Mouse (Mus musculus) stomach, embryonic 14.5 days (tissue): ENCODE measurements around the gene Kazald1. TPM values are rescaled to one million over a fixed set of nuclear protein-coding genes. Genes with fewer than 3 reads are reported as not detected.

Experiments
- ATAC-seq: fragments of 200-750 bp; cut with Nextera tagmentation; 2 replicates; pipeline ENCODE4 v1.8.0; 2017; ENCODE audit warnings: low read depth, moderate TSS enrichment; ENCODE audit not compliant: insufficient number of reproducible peaks, insufficient read depth, low FRiP score
- H3K27ac ChIP-seq: fragments of 300-500 bp; sonication (generic); 2 replicates; pipeline ENCODE4 v1.5.1; 2014; ENCODE audit warnings: mild to moderate bottlenecking, low read length, moderate library complexity, mixed read lengths
- H3K27me3 ChIP-seq: fragments of 300-500 bp; sonication (generic); 2 replicates; pipeline ENCODE4 v1.6.1; 2014; ENCODE audit warnings: low read length, control low read depth, mixed read lengths; ENCODE audit not compliant: control insufficient read depth, insufficient read depth
- H3K36me3 ChIP-seq: fragments of 300-500 bp; sonication (generic); 2 replicates; pipeline ENCODE4 v1.6.1; 2014; ENCODE audit warnings: mild to moderate bottlenecking, control low read depth, low read length, moderate library complexity, mixed read lengths; ENCODE audit not compliant: control insufficient read depth, insufficient read depth
- H3K4me1 ChIP-seq: fragments of 300-500 bp; sonication (generic); 2 replicates; pipeline ENCODE4 v1.6.1; 2014; ENCODE audit warnings: low read length, control low read depth, mixed read lengths; ENCODE audit not compliant: control insufficient read depth, insufficient read depth
- H3K4me2 ChIP-seq: fragments of 300-500 bp; sonication (generic); replicated peaks from 2 replicates; pipeline ENCODE4 v1.6.1; 2014; ENCODE audit warnings: low read depth, low read length, control low read depth
- H3K4me3 ChIP-seq: fragments of 300-500 bp; sonication (generic); 2 replicates; pipeline ENCODE4 v1.5.1; 2014; ENCODE audit warnings: low read depth, low read length, control low read depth
- H3K9ac ChIP-seq: fragments of 300-500 bp; sonication (generic); replicated peaks from 2 replicates; pipeline ENCODE4 v1.6.1; 2014; ENCODE audit warnings: low read depth, mild to moderate bottlenecking, control low read depth, low read length, moderate library complexity, mixed read lengths
- H3K9me3 ChIP-seq: fragments of 300-500 bp; sonication (generic); 2 replicates; pipeline ENCODE4 v1.6.1; 2016; ENCODE audit warnings: low read depth, low read length, control low read depth; ENCODE audit not compliant: control insufficient read depth
- WGBS: fragments of 180-500 bp; shearing (Covaris S2); extraction: QIAGEN DNeasy Blood & Tissue Kit; methylation state at CpG from one replicate; pipeline ENCODE4 v1.1.7; 2014; 5-methylcytosine and 5-hydroxymethylcytosine counted together
- polyA plus RNA-seq: library from polyadenylated mRNA; unstranded; fragments of >200 nt; fragmentation: Nextera tagmentation; extraction: Ambion mirVana; gene quantifications from 2 replicates; pipeline ENCODE4 v1.2.1, GENCODE M21; 2014

The Kazald1 gene
- polyA plus RNA-seq, 1 experiment from 2014 or later: 1.3 TPM

- Histone ChIP-seq H3K9me3 (no peaks in the 10 kb centered on the region), H3K4me3 (peak overlapping the region; percentile 66), H3K27me3 (peaks cover 50% of the 10 kb centered on the region), H3K4me1 (peaks cover 32% of the 10 kb centered on the region; the same call in 1 of the 2 replicates), H3K27ac (0 out of 2 replicates have a peak overlapping the region, but pooled peaks have one; percentile 15), H3K4me2 (peak overlapping the region; percentile 22; the same call in 1 of the 2 replicates), H3K9ac (no peak overlapping the region; the same call in 1 of the 2 replicates), H3K36me3 (no peaks in the 10 kb centered on the region)
- 7% methylated on average over 20 of the region's 20 CpGs for WGBS
- ATAC-seq: no peak
These were observed 3.0 kb downstream of the Kazald1 start for GRCm38 (mm10) chr19:45077742-45078645.

GRCm38 (mm10) chr19:45078971-45079764 is 4.1 kb downstream of the Kazald1 start:
- Histone ChIP-seq H3K9ac (no peak overlapping the region), H3K4me1 (peaks cover 28% of the 10 kb centered on the region; the same call in 1 of the 2 replicates), H3K36me3 (no peaks in the 10 kb centered on the region), H3K4me3 (peak overlapping the region; percentile 25; the same call in 1 of the 2 replicates), H3K27ac (no peak overlapping the region), H3K9me3 (no peaks in the 10 kb centered on the region), H3K4me2 (peak overlapping the region; percentile 47), H3K27me3 (peaks cover 50% of the 10 kb centered on the region)
- WGBS: 6% methylated on average over 17 of the region's 17 CpGs
- ATAC-seq: no peak

GRCm38 (mm10) chr19:45079769-45080515 is 4.9 kb downstream of the Kazald1 start:
- WGBS: under 1% methylated on average over 45 of the region's 45 CpGs

GRCm38 (mm10) chr19:45080711-45081110 is 5.7 kb downstream of the Kazald1 start:
- Histone ChIP-seq H3K27me3 (peaks cover 47% of the 10 kb centered on the region), H3K36me3 (no peaks in the 10 kb centered on the region), H3K4me1 (peaks cover 26% of the 10 kb centered on the region; the same call in 1 of the 2 replicates), H3K9me3 (no peaks in the 10 kb centered on the region), H3K27ac (no peak overlapping the region), H3K4me3 (peak overlapping the region; percentile 25), H3K9ac (no peak overlapping the region), H3K4me2 (peak overlapping the region; percentile 47)
- ATAC-seq: no peak
- WGBS: 2% methylated on average over 17 of the region's 17 CpGs

More at GRCm38 (mm10) chr19:45079769-45080515, 4.9 kb downstream of the Kazald1 start:
- Histone ChIP-seq H3K27me3 (peaks cover 50% of the 10 kb centered on the region), H3K4me3 (peak overlapping the region; percentile 25), H3K9me3 (no peaks in the 10 kb centered on the region), H3K9ac (no peak overlapping the region; the same call in 1 of the 2 replicates), H3K4me1 (peaks cover 28% of the 10 kb centered on the region; the same call in 1 of the 2 replicates), H3K4me2 (peak overlapping the region; percentile 47), H3K27ac (0 out of 2 replicates have a peak overlapping the region, but pooled peaks have one; percentile 11), H3K36me3 (no peaks in the 10 kb centered on the region)
- ATAC-seq: no peak

- no peak overlapping the region for H3K4me3 ChIP-seq
- no peak overlapping the region for H3K9ac ChIP-seq
- H3K9me3 ChIP-seq: no peaks in the 10 kb centered on the region
- peaks cover 44% of the 10 kb centered on the region for H3K27me3 ChIP-seq
- no peaks in the 10 kb centered on the region for H3K36me3 ChIP-seq
- H3K4me2 ChIP-seq: no peak overlapping the region
- 1% methylated on average over 5 of the region's 5 CpGs for WGBS
- peaks cover 21% of the 10 kb centered on the region; the same call in 1 of the 2 replicates for H3K4me1 ChIP-seq
- no peak for ATAC-seq
- no peak overlapping the region for H3K27ac ChIP-seq
These were observed 6.2 kb downstream of the Kazald1 start for GRCm38 (mm10) chr19:45081279-45081678.

- H3K4me1 ChIP-seq: peaks cover 14% of the 10 kb centered on the region; the same call in 1 of the 2 replicates
- H3K36me3 ChIP-seq: no peaks in the 10 kb centered on the region
- H3K4me2 ChIP-seq: no peak overlapping the region
- ATAC-seq: no peak
- H3K9me3 ChIP-seq: no peaks in the 10 kb centered on the region
- 18% methylated on average over 11 of the region's 11 CpGs for WGBS
- H3K27ac ChIP-seq: no peak overlapping the region
- H3K4me3 ChIP-seq: no peak overlapping the region
- H3K9ac ChIP-seq: no peak overlapping the region
- peaks cover 37% of the 10 kb centered on the region for H3K27me3 ChIP-seq
These were observed 7.0 kb downstream of the Kazald1 start for GRCm38 (mm10) chr19:45081841-45082550.

- no peaks in the 10 kb centered on the region for H3K36me3 ChIP-seq
- no peaks in the 10 kb centered on the region for H3K4me1 ChIP-seq
- ATAC-seq: no peak
- no peaks in the 10 kb centered on the region for H3K9me3 ChIP-seq
- no peak overlapping the region for H3K4me3 ChIP-seq
- peaks cover 6% of the 10 kb centered on the region; the same call in 1 of the 2 replicates for H3K27me3 ChIP-seq
- no peak overlapping the region for H3K9ac ChIP-seq
- WGBS: 12% methylated on average over 11 of the region's 11 CpGs
- H3K4me2 ChIP-seq: no peak overlapping the region
- H3K27ac ChIP-seq: no peak overlapping the region
These were observed 22.8 kb downstream of the Kazald1 start for GRCm38 (mm10) chr19:45097868-45098267.
